Comparison of ENCODE assay signal across 38 mouse cellular contexts in the genomic region with DNA sequence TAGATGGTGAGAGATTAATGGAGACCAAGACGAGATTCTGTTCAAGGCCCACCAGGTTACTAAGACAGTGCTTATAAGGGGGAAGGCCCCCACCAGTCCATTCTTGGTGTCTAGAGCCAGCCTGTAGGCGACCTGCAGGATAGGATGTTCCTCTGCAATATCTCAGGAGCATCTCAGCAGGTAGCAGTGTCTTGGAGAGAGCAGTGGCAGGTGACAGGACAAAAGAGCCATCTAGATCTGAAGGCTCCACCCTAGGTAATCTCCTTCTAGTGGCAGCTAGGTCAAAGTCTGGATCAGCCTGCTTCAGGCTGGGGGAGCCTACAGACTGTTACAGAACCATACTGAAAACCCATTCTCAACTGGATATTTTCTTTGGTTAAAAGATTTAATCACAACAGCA. TPM values are rescaled to one million over a fixed set of nuclear protein-coding genes. Genes with fewer than 3 reads are reported as not detected.
"Had no signal": no experiment of that assay in that cellular context is flagged by ENCODE, and none has a peak within 500 bp of the region (broad histone marks: within the 10 kb centered on the region; RNA-seq: fewer than 3 reads in every experiment).

No protein-coding gene starts in this region.

- H3K27me3 ChIP-seq: limb, embryonic 12.5 days; limb, embryonic 13.5 days; limb, embryonic 15.5 days; liver, embryonic 12.5 days; liver, embryonic 13.5 days; liver, embryonic 15.5 days; lung, embryonic 15.5 days; megakaryocyte, embryonic 14.5 days; midbrain, embryonic 12.5 days; midbrain, embryonic 13.5 days; midbrain, embryonic 15.5 days had no signal

- H3K27ac ChIP-seq: limb, embryonic 10.5 days; limb, embryonic 12.5 days; limb, embryonic 13.5 days; limb, embryonic 15.5 days; liver, embryonic 12.5 days; liver, embryonic 13.5 days; liver, embryonic 14.5 days; liver, embryonic 15.5 days; lung, embryonic 15.5 days; macrophage; midbrain, embryonic 10.5 days; midbrain, embryonic 12.5 days; midbrain, embryonic 13.5 days; midbrain, embryonic 15.5 days had no signal

- H3K4me3 ChIP-seq: limb, embryonic 10.5 days; limb, embryonic 12.5 days; limb, embryonic 13.5 days; limb, embryonic 15.5 days; liver, embryonic 12.5 days; liver, embryonic 13.5 days; liver, embryonic 15.5 days; lung, embryonic 15.5 days; megakaryocyte, embryonic 14.5 days; midbrain, embryonic 10.5 days; midbrain, embryonic 12.5 days; midbrain, embryonic 13.5 days; midbrain, embryonic 15.5 days; myocyte had no signal

- DNase-seq: left cerebral cortex, postnatal 4 days; liver; liver, embryonic 13.5 days; liver, postnatal 0 days; lung, adult 18-20 months; lung, adult 2 months; lung, embryonic 14.5 days; lung, postnatal 10 days; lung, postnatal 14 days; lung, postnatal 36 days; lung, postnatal 4 days; midbrain, embryonic 14.5 days had no signal

- ATAC-seq: liver, embryonic 12.5 days; liver, postnatal 0 days; lung, postnatal 0 days; midbrain, embryonic 13.5 days; midbrain, embryonic 15.5 days; midbrain, embryonic 16.5 days had no signal

- H3K36me3 ChIP-seq: limb, embryonic 10.5 days; limb, embryonic 12.5 days; limb, embryonic 13.5 days; limb, embryonic 15.5 days; liver, embryonic 12.5 days; liver, embryonic 13.5 days; liver, embryonic 15.5 days; lung, embryonic 15.5 days; midbrain, embryonic 10.5 days; midbrain, embryonic 12.5 days; midbrain, embryonic 13.5 days; midbrain, embryonic 15.5 days had no signal

- H3K4me1 ChIP-seq: limb, embryonic 10.5 days; limb, embryonic 12.5 days; limb, embryonic 13.5 days; limb, embryonic 15.5 days; liver, embryonic 12.5 days; liver, embryonic 13.5 days; liver, embryonic 15.5 days; lung, embryonic 15.5 days; megakaryocyte, embryonic 14.5 days; midbrain, embryonic 10.5 days; midbrain, embryonic 12.5 days; midbrain, embryonic 13.5 days; midbrain, embryonic 15.5 days had no signal

- H3K4me2 ChIP-seq: limb, embryonic 12.5 days; limb, embryonic 13.5 days; limb, embryonic 15.5 days; liver, embryonic 11.5 days; liver, embryonic 12.5 days; liver, embryonic 13.5 days; liver, embryonic 15.5 days; lung, embryonic 14.5 days; lung, embryonic 15.5 days; midbrain, embryonic 11.5 days; midbrain, embryonic 12.5 days; midbrain, embryonic 13.5 days; midbrain, embryonic 15.5 days had no signal

- H3K9ac ChIP-seq: limb, embryonic 12.5 days; limb, embryonic 13.5 days; limb, embryonic 15.5 days; liver, embryonic 12.5 days; liver, embryonic 13.5 days; liver, embryonic 14.5 days; liver, embryonic 15.5 days; liver, postnatal 0 days; lung, embryonic 14.5 days; lung, embryonic 15.5 days; midbrain, embryonic 12.5 days; midbrain, embryonic 13.5 days; midbrain, embryonic 15.5 days had no signal

- H3K9me3 ChIP-seq: limb, embryonic 10.5 days; limb, embryonic 15.5 days; liver, embryonic 12.5 days; liver, embryonic 13.5 days; liver, embryonic 15.5 days; midbrain, embryonic 12.5 days; midbrain, embryonic 13.5 days; midbrain, embryonic 15.5 days had no signal

RNA-seq across cellular contexts. Expression of a gene that starts 52.1 kb away (rescaled TPM):
- polyA plus RNA-seq: limb, embryonic 10.5 days; limb, embryonic 11.5 days; limb, embryonic 12.5 days; limb, embryonic 13.5 days; limb, embryonic 14.5 days; limb, embryonic 15.5 days; liver, adult 2 months; liver, embryonic 11.5 days; liver, embryonic 12.5 days; liver, embryonic 13.5 days; liver, embryonic 14.5 days; liver, embryonic 15.5 days; liver, embryonic 16.5 days; liver, postnatal 0 days; lung, adult 2 months; lung, embryonic 14.5 days; lung, embryonic 15.5 days; lung, embryonic 16.5 days; lung, postnatal 0 days; macrophage; midbrain, embryonic 10.5 days; midbrain, embryonic 11.5 days; midbrain, embryonic 12.5 days; midbrain, embryonic 13.5 days; midbrain, embryonic 14.5 days; midbrain, embryonic 15.5 days; midbrain, embryonic 16.5 days; midbrain, postnatal 0 days; myocyte; neural tube, embryonic 11.5 days had no signal

RNA-seq across cellular contexts. Expression of a gene that starts 54.9 kb away (rescaled TPM):
- polyA plus RNA-seq: limb, embryonic 10.5 days; limb, embryonic 11.5 days; limb, embryonic 12.5 days; limb, embryonic 13.5 days; limb, embryonic 14.5 days; limb, embryonic 15.5 days; liver, adult 2 months; liver, embryonic 11.5 days; liver, embryonic 12.5 days; liver, embryonic 13.5 days; liver, embryonic 14.5 days; liver, embryonic 15.5 days; liver, embryonic 16.5 days; liver, postnatal 0 days; lung, adult 2 months; lung, embryonic 14.5 days; lung, embryonic 15.5 days; lung, embryonic 16.5 days; lung, postnatal 0 days; macrophage; midbrain, embryonic 10.5 days; midbrain, embryonic 11.5 days; midbrain, embryonic 12.5 days; midbrain, embryonic 13.5 days; midbrain, embryonic 14.5 days; midbrain, embryonic 15.5 days; midbrain, embryonic 16.5 days; midbrain, postnatal 0 days; myocyte; neural tube, embryonic 11.5 days had no signal

RNA-seq across cellular contexts. Expression of a gene that starts 58.7 kb away (rescaled TPM):
- polyA plus RNA-seq: limb, embryonic 10.5 days; limb, embryonic 11.5 days; limb, embryonic 12.5 days; limb, embryonic 13.5 days; limb, embryonic 14.5 days; limb, embryonic 15.5 days; liver, adult 2 months; liver, embryonic 11.5 days; liver, embryonic 12.5 days; liver, embryonic 13.5 days; liver, embryonic 14.5 days; liver, embryonic 15.5 days; liver, embryonic 16.5 days; liver, postnatal 0 days; lung, adult 2 months; lung, embryonic 14.5 days; lung, embryonic 15.5 days; lung, embryonic 16.5 days; lung, postnatal 0 days; macrophage; midbrain, embryonic 10.5 days; midbrain, embryonic 11.5 days; midbrain, embryonic 12.5 days; midbrain, embryonic 13.5 days; midbrain, embryonic 14.5 days; midbrain, embryonic 15.5 days; midbrain, embryonic 16.5 days; midbrain, postnatal 0 days; myocyte; neural tube, embryonic 11.5 days had no signal
